Comparison of ENCODE assay signal across 12 mouse cellular contexts in genomic region chr9:32312208-32312607, GRCm38 (mm10). TPM values are rescaled to one million over a fixed set of nuclear protein-coding genes. Genes with fewer than 3 reads are reported as not detected.
DNase-seq lines count a peak whose midpoint lies in the region; ATAC-seq and TF ChIP-seq lines count a peak whose summit lies in the region.
"Had no signal": no experiment of that assay in that cellular context is flagged by ENCODE, and none has a peak within 500 bp of the region (broad histone marks: within the 10 kb centered on the region; RNA-seq: fewer than 3 reads in every experiment).

No protein-coding gene starts in this region.

- H3K9me3 ChIP-seq in forebrain, embryonic 15.5 days, result no peaks in the 10 kb centered on the region
- no peaks in the 10 kb centered on the region for H3K9me3 ChIP-seq in forebrain, embryonic 12.5 days
- no peaks in the 10 kb centered on the region for H3K9me3 ChIP-seq in hindbrain, embryonic 13.5 days
- no peaks in the 10 kb centered on the region for H3K9me3 ChIP-seq in hindbrain, embryonic 11.5 days (ENCODE audit: control insufficient read depth, low read length)
- H3K9me3 ChIP-seq in lung, embryonic 14.5 days (ENCODE audit: low read depth, low read length), result no peaks in the 10 kb centered on the region
- H3K9me3 ChIP-seq in hindbrain, embryonic 16.5 days (ENCODE audit: control insufficient read depth, low read length), result no peaks in the 10 kb centered on the region
- H3K9me3 ChIP-seq: embryonic facial prominence, embryonic 12.5 days; liver, embryonic 13.5 days; neural tube, embryonic 12.5 days had no signal

- H3K4me3 ChIP-seq in forebrain, embryonic 15.5 days, result no peak overlapping the region
- H3K4me3 ChIP-seq in forebrain, embryonic 12.5 days (replicated peaks), result no peak overlapping the region
- no peak overlapping the region for H3K4me3 ChIP-seq in hindbrain, embryonic 13.5 days
- no peak overlapping the region for H3K4me3 ChIP-seq in hindbrain, embryonic 11.5 days (ENCODE audit: low read depth, low read length)
- H3K4me3 ChIP-seq in lung, embryonic 14.5 days (ENCODE audit: low read depth, low read length), result no peak overlapping the region
- H3K4me3 ChIP-seq in lung, adult 2 months (replicated peaks; ENCODE audit: extremely low read depth, low read depth, low read length), result no peak overlapping the region
- H3K4me3 ChIP-seq in hindbrain, embryonic 16.5 days (ENCODE audit: low read length), result no peak overlapping the region
- H3K4me3 ChIP-seq: embryonic facial prominence, embryonic 12.5 days; liver, embryonic 13.5 days; neural tube, embryonic 12.5 days had no signal

- no peaks in the 10 kb centered on the region for H3K27me3 ChIP-seq in forebrain, embryonic 15.5 days
- H3K27me3 ChIP-seq in forebrain, embryonic 12.5 days, result no peaks in the 10 kb centered on the region
- H3K27me3 ChIP-seq in hindbrain, embryonic 13.5 days, result 0 out of 2 replicates have a peak, but pooled peaks cover 9% of the 10 kb centered on the region
- H3K27me3 ChIP-seq in hindbrain, embryonic 11.5 days (ENCODE audit: control insufficient read depth, insufficient read depth, low read length), result no peaks in the 10 kb centered on the region
- no peaks in the 10 kb centered on the region for H3K27me3 ChIP-seq in lung, embryonic 14.5 days (ENCODE audit: insufficient read depth, low read length)
- no peaks in the 10 kb centered on the region for H3K27me3 ChIP-seq in hindbrain, embryonic 16.5 days (replicated peaks; ENCODE audit: control insufficient read depth, insufficient read depth, low read length)
- H3K27me3 ChIP-seq: embryonic facial prominence, embryonic 12.5 days; liver, embryonic 13.5 days; neural tube, embryonic 12.5 days had no signal

- no peak for ATAC-seq in forebrain, embryonic 15.5 days (replicated peaks)
- ATAC-seq in forebrain, embryonic 12.5 days (ENCODE audit: low FRiP score), result no peak
- ATAC-seq in hindbrain, embryonic 13.5 days (ENCODE audit: low FRiP score), result no peak
- ATAC-seq in hindbrain, embryonic 11.5 days (ENCODE audit: low FRiP score), result no peak
- ATAC-seq in lung, embryonic 14.5 days (ENCODE audit: insufficient read depth), result no peak
- no peak for ATAC-seq in hindbrain, embryonic 16.5 days

- TF ChIP-seq POLR2A in lung, adult 2 months (IDR thresholded peaks at IDR 0.05; ENCODE audit: borderline replicate concordance, extremely low read depth, low read depth, low read length), result no peak

- H3K27ac ChIP-seq in forebrain, embryonic 15.5 days (replicated peaks), result 0 out of 2 replicates have a peak overlapping the region, but pooled peaks have one; percentile 2
- no peak overlapping the region for H3K27ac ChIP-seq in forebrain, embryonic 12.5 days
- H3K27ac ChIP-seq in hindbrain, embryonic 13.5 days, result no peak overlapping the region
- no peak overlapping the region for H3K27ac ChIP-seq in hindbrain, embryonic 11.5 days (ENCODE audit: low read depth, low read length)
- no peak overlapping the region for H3K27ac ChIP-seq in lung, embryonic 14.5 days (ENCODE audit: low read depth)
- H3K27ac ChIP-seq in hindbrain, embryonic 16.5 days (ENCODE audit: low read depth, low read length), result no peak overlapping the region
- H3K27ac ChIP-seq: embryonic facial prominence, embryonic 12.5 days; liver, embryonic 13.5 days; neural tube, embryonic 12.5 days had no signal

- peaks cover 6% of the 10 kb centered on the region; the same call in 1 of the 2 replicates for H3K4me1 ChIP-seq in forebrain, embryonic 15.5 days
- peaks cover 4% of the 10 kb centered on the region; the same call in 1 of the 2 replicates for H3K4me1 ChIP-seq in forebrain, embryonic 12.5 days
- H3K4me1 ChIP-seq in hindbrain, embryonic 13.5 days (replicated peaks), result peaks cover 16% of the 10 kb centered on the region
- no peaks in the 10 kb centered on the region for H3K4me1 ChIP-seq in hindbrain, embryonic 11.5 days (replicated peaks; ENCODE audit: control insufficient read depth, insufficient read depth, low read length)
- H3K4me1 ChIP-seq in lung, embryonic 14.5 days (ENCODE audit: insufficient read depth), result peaks cover 10% of the 10 kb centered on the region; the same call in 1 of the 2 replicates
- H3K4me1 ChIP-seq in lung, adult 2 months (ENCODE audit: control insufficient read depth, insufficient read depth, low read length), result no peaks in the 10 kb centered on the region
- peaks cover 5% of the 10 kb centered on the region for H3K4me1 ChIP-seq in hindbrain, embryonic 16.5 days (ENCODE audit: control insufficient read depth, insufficient read depth, low read depth, low read length)
- H3K4me1 ChIP-seq: embryonic facial prominence, embryonic 12.5 days; liver, embryonic 13.5 days; neural tube, embryonic 12.5 days had no signal

- no peak for DNase-seq in hindbrain, embryonic 11.5 days (ENCODE audit: low spot score)
- no peak for DNase-seq in lung, embryonic 14.5 days
- DNase-seq in lung, adult 2 months, result no peak
- no peak for DNase-seq in right cerebral cortex, adult 18-20 months
- DNase-seq: liver, embryonic 13.5 days; thymus, postnatal 25 days had no signal

- no peaks in the 10 kb centered on the region for H3K36me3 ChIP-seq in forebrain, embryonic 15.5 days
- no peaks in the 10 kb centered on the region for H3K36me3 ChIP-seq in forebrain, embryonic 12.5 days (replicated peaks)
- no peaks in the 10 kb centered on the region for H3K36me3 ChIP-seq in hindbrain, embryonic 13.5 days
- no peaks in the 10 kb centered on the region for H3K36me3 ChIP-seq in hindbrain, embryonic 11.5 days (ENCODE audit: control insufficient read depth, insufficient read depth, low read length)
- H3K36me3 ChIP-seq in lung, embryonic 14.5 days (ENCODE audit: insufficient read depth), result no peaks in the 10 kb centered on the region
- no peaks in the 10 kb centered on the region for H3K36me3 ChIP-seq in hindbrain, embryonic 16.5 days (ENCODE audit: control insufficient read depth, insufficient read depth, low read length)
- H3K36me3 ChIP-seq: embryonic facial prominence, embryonic 12.5 days; liver, embryonic 13.5 days; neural tube, embryonic 12.5 days had no signal

- H3K4me2 ChIP-seq in forebrain, embryonic 15.5 days (replicated peaks), result no peak overlapping the region
- no peak overlapping the region for H3K4me2 ChIP-seq in forebrain, embryonic 12.5 days
- peak overlapping the region; percentile 29; the same call in 1 of the 2 replicates for H3K4me2 ChIP-seq in hindbrain, embryonic 13.5 days
- no peak overlapping the region for H3K4me2 ChIP-seq in hindbrain, embryonic 11.5 days (replicated peaks; ENCODE audit: low read depth, low read length)
- H3K4me2 ChIP-seq in lung, embryonic 14.5 days, result peak overlapping the region; percentile 39; the same call in 1 of the 2 replicates
- peak overlapping the region; percentile 38 for H3K4me2 ChIP-seq in hindbrain, embryonic 16.5 days (ENCODE audit: low read length)
- H3K4me2 ChIP-seq: embryonic facial prominence, embryonic 12.5 days; liver, embryonic 13.5 days; neural tube, embryonic 12.5 days had no signal

- TF ChIP-seq CTCF in lung, embryonic 14.5 days (IDR thresholded peaks at IDR 0.05; ENCODE audit: low read depth), result no peak
- no peak for TF ChIP-seq CTCF in lung, adult 2 months (IDR thresholded peaks at IDR 0.05; ENCODE audit: insufficient read depth, low read length)

- H3K9ac ChIP-seq in forebrain, embryonic 15.5 days (replicated peaks), result no peak overlapping the region
- no peak overlapping the region for H3K9ac ChIP-seq in forebrain, embryonic 12.5 days
- H3K9ac ChIP-seq in hindbrain, embryonic 13.5 days, result no peak overlapping the region
- no peak overlapping the region for H3K9ac ChIP-seq in hindbrain, embryonic 11.5 days (ENCODE audit: low read depth, low read length)
- no peak overlapping the region for H3K9ac ChIP-seq in lung, embryonic 14.5 days
- H3K9ac ChIP-seq in hindbrain, embryonic 16.5 days (ENCODE audit: low read depth, low read length), result no peak overlapping the region
- H3K9ac ChIP-seq: embryonic facial prominence, embryonic 12.5 days; liver, embryonic 13.5 days; neural tube, embryonic 12.5 days had no signal

- 65% methylated on average over 4 of the region's 4 CpGs for WGBS in forebrain, embryonic 15.5 days
- WGBS in forebrain, embryonic 12.5 days, result 73% methylated on average over 4 of the region's 4 CpGs
- WGBS in hindbrain, embryonic 13.5 days, result 78% methylated on average over 4 of the region's 4 CpGs
- WGBS in hindbrain, embryonic 11.5 days, result 75% methylated on average over 4 of the region's 4 CpGs
- 39% methylated on average over 4 of the region's 4 CpGs for WGBS in lung, embryonic 14.5 days
- 56% methylated on average over 4 of the region's 4 CpGs for WGBS in lung, adult 2 months
- 59% methylated on average over 4 of the region's 4 CpGs for WGBS in hindbrain, embryonic 16.5 days

RNA-seq across cellular contexts. Expression of gene Kcnj5, which starts 31.9 kb away (rescaled TPM):
- 0.75 and 0.82 TPM in 2 replicates for polyA plus RNA-seq in forebrain, embryonic 15.5 days (2015; fragmentation: Nextera tagmentation; extraction: Ambion mirVana)
- 0.83 and 1.1 TPM in 2 replicates for polyA plus RNA-seq in forebrain, embryonic 12.5 days (2016; fragmentation: Nextera tagmentation; extraction: Ambion mirVana)
- polyA plus RNA-seq in hindbrain, embryonic 13.5 days (2015; fragmentation: Nextera tagmentation; extraction: Ambion mirVana), result 0.39 and 0.40 TPM in 2 replicates
- polyA plus RNA-seq in hindbrain, embryonic 11.5 days (2014; fragmentation: Nextera tagmentation; extraction: Ambion mirVana), result 0.35 and 0.36 TPM in 2 replicates
- polyA plus RNA-seq in lung, embryonic 14.5 days (2014; fragmentation: Nextera tagmentation; extraction: Ambion mirVana), result 0.32 and 0.99 TPM in 2 replicates
- polyA plus RNA-seq in lung, adult 2 months (2012; rRNA removed), result 0.96 and 1.7 TPM in 2 replicates
- polyA plus RNA-seq in hindbrain, embryonic 16.5 days (2015; fragmentation: Nextera tagmentation; extraction: Ambion mirVana), result 0.58 and 0.86 TPM in 2 replicates

Comparison
In these comparisons a context has a peak if more than half of its experiments do, and no peak if none do; other contexts are left out.
1. H3K4me2 ChIP-seq: peak in hindbrain, embryonic 13.5 days (single experiment), lung, embryonic 14.5 days (single experiment) and hindbrain, embryonic 16.5 days (single experiment); none in forebrain, embryonic 15.5 days (single experiment), forebrain, embryonic 12.5 days (single experiment) and hindbrain, embryonic 11.5 days (single experiment).